Mouse (Mus musculus): ENCODE measurements around the gene Traf3ip2. TPM values are rescaled to one million over a fixed set of nuclear protein-coding genes. Genes with fewer than 3 reads are reported as not detected.

The Traf3ip2 gene
- polyA plus RNA-seq (2015; fragmentation: Nextera tagmentation; extraction: Ambion mirVana): 30.1 and 33.4 TPM in 2 replicates

DNA sequence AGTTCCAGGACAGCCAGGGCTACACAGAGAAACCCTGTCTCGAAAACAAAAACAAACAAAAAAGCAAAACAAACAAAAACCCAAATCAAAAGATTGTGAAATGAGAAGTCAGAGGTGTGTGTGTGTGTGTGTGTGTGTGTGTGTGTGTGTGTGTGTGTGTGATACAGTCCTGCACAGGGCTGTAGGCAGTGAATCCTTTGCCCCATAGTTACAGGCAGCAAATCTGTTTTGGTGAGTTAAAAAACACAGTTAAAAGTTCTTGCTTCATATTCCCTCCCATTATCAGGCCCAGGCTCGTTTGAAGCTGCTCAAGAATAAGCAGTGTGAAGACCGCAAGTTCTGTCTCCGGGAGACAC, at the start of gene Traf3ip2:
TSS of gene Traf3ip2 (plus strand) at position 302 of the 356 bp plus-strand sequence.

Other genes with a start within 250 kb of the Traf3ip2 start
- 6.4 and 7.0 TPM in 2 replicates for gene Fyn, start 244.1 kb upstream of the Traf3ip2 start, polyA plus RNA-seq (2015; fragmentation: Nextera tagmentation; extraction: Ambion mirVana)
- gene Rev3l, start 119.2 kb downstream of the Traf3ip2 start, polyA plus RNA-seq (2015; fragmentation: Nextera tagmentation; extraction: Ambion mirVana): 9.8 and 10.2 TPM in 2 replicates

All from urinary bladder, postnatal 0 days (tissue).